Mouse (Mus musculus): Measurements from ENCODE around the gene Nbea.
A peak's percentile ranks its signal among the peaks of the same experiment; 100 is the strongest.
"Not testable (repeated sequence)": the region's sequence is repeated elsewhere in the genome, so short reads cannot be mapped to it uniquely, and the experiment has no call there.

Gene Nbea

DNA sequence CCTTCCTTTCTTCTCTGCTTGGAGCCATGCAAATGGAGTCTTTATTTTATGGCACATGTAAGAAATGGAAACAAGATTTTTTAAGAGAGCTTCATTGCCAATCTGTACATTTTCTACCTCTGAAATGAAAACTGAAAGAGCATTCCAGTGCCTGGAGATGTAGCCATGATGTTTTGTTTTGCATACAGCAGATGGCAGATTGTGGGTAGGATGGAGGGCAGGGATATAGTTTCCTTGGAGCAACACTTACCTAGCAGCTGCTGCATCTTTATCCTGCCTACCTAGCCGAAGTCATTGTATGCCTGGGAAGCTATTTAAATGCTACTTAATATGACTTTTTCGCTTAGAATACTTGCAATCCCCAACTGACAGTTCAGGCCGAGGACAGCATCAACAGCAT is 518.8 kb downstream of the Nbea start:
- no peak for DNase-seq (ENCODE audit: low spot score in 2 of 2)

GRCm38 (mm10) chr3:55661678-55662445 is 521.6 kb downstream of the Nbea start:
- DNase-seq (ENCODE audit: low spot score in 2 of 2): no peak

DNA sequence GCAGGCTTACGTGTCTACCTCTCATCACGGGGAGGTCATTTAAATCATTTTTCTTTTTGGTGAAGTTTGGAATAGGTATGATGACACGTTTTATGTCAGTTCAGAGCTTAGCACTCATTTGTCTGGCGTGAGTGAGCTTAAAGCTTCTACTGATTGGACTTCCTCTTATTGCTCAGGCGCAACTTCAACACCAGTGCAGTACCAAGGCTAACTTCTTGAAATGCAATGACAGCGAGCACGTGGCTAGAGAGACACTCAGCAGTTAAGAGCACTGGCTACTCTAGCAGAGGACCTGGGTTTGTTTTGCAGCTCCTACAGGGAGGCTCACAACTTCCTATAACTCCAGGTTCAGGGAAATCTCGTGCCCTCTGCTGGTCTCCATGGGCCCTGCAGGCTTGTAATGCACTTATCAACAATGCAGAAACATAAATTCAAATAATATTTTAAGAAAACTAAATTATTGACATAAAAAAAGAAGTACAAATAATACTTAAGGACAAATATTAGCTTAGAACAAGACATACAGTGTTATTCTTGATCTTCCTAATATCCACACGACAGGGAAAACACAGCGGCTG is 523.2 kb downstream of the Nbea start:
- no peak for DNase-seq (ENCODE audit: low spot score in 2 of 2)

- no peak for DNase-seq (ENCODE audit: low spot score in 2 of 2)
Measured at GRCm38 (mm10) chr3:55659558-55660215, 523.8 kb downstream of the Nbea start.

DNA sequence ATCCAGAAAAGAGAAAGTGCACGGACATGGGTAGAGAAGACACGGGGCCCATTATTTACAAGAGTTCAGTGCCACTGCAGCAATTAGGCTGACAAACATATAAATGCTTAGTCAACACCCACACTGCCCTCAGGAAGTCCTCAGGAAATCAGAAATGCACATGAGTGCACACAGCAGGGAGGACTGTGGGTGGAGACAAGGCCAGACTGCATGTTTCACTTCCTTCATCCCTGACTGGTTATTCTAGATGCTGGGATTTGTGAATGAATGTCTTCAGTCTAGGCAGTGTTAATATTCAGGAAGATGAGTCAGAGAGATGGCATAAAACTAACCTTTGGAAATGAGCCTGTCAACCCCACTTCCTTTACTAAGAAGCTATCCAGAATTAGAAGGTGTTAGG is 531.2 kb downstream of the Nbea start:
- peak; percentile 42 to 59 for DNase-seq (ENCODE audit: low spot score in 2 of 2)

GRCm38 (mm10) chr3:55651877-55652276 is 531.6 kb downstream of the Nbea start:
- DNase-seq (ENCODE audit: low spot score in 2 of 2): no peak

DNA sequence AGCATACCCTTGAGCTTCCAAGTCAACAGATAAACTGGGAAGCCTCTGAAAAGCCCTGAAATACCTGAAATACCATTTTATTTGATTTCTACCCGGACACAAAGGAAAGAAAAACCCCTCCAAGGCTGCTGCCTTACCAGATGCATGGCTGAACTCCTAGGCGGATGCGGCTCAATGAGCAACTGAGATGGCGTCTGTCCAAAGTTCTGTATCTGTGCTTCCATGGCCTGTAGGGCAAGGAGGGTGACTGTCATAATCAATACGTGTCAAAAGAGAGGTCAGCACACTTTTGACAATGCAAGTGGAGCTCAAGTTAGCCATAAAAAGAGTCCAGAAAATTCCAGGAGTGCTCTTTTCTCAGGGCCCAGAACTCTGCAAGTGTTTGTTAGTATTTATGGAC is 534.0 kb downstream of the Nbea start:
- DNase-seq (ENCODE audit: low spot score in 2 of 2): no peak

GRCm38 (mm10) chr3:55648299-55648698 is 535.2 kb downstream of the Nbea start:
- no peak for DNase-seq (ENCODE audit: low spot score in 2 of 2)

DNA sequence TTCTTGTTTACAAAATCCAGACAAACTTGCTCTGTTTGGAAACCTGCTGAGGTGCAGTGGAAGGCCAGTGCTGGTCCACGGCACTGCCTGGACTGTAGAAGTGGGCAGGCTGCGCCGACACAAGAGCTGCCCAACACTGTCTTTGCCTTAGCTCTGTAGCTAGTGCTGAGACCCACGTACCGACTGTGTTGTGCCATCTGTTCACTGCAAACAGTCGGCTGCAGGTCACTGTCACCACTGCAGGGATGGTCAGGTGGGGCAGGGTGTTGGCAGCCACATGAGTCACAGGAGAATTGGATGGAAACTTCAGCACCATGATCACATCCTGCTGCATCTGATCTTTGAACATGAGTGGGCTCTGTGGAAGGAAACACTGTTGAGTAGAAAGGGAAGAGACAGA is 536.3 kb downstream of the Nbea start:
- DNase-seq (ENCODE audit: low spot score in 2 of 2): no peak

DNA sequence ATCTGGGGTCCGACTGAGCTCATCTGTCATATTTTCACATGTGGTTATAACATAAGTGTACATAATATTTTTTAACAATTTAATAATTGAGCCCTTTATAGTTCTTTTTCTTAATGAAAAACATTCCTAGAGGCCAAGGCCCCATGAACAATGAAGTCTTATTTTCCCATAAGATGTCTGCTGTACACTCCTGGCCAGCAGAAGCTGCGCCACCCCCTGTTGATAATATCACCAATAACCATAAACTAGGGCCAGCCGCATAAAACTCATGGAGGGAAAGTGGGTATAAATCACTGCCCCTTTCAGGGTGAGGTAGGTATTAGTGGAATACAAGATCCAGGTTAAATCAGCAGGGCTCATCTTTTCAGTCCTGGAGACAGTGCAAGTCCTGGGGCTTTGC is 537.1 kb downstream of the Nbea start:
- no peak for DNase-seq (ENCODE audit: low spot score in 2 of 2)

GRCm38 (mm10) chr3:55644035-55644618 is 539.4 kb downstream of the Nbea start:
- DNase-seq (ENCODE audit: low spot score in 2 of 2): no peak

DNA sequence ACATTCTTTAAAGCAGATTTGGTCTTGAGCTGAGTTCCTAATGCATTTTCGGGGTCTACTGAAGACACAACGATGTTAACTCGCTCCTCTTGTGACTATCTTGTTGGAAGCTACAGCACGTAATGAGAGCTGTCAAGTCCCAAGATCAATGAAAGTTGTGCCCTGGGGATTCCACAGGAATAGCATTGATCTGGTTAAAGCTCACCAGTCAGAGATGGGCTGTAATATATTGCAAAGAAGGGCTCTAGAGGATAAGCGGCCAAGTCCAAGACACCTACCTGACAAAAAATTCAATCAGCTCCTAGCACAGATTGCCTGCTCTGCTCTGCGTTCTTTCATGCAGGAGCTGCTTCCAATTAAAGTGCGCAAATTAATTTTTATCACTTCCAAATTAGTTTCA is 545.8 kb downstream of the Nbea start:
- DNase-seq (ENCODE audit: low spot score in 2 of 2): no peak

DNA sequence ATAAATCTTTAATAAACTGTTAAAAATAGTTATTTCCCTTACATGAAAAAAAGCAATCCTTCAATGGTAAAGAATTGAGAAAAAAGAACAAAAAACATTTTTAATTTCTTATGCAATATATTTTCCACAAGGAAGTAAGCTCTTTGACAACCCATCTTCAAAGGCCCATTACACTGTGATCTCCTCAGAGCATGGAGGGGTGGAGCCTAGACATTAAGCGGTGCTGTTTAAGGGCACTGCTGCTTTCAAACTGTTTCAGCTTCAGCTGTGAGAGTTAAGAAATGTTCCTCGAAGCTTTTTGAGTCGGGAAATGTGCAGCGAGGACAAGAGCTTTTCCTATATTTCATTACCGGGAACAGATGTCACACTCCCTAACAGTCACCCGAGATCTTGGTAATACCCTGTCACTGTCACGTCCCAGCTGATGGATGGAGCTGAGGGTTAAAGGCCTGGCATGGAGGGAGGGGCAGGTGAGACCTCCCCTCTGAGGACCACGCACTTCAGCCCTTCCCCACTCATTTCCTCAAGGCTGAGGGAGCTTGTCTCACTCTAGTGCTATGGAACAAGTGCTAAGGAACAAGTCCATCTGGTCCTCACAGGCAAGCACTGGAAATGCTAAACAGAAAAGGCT is 547.8 kb downstream of the Nbea start:
- no peak for DNase-seq (ENCODE audit: low spot score in 2 of 2)

GRCm38 (mm10) chr3:55627054-55627453 is 556.4 kb downstream of the Nbea start:
- DNase-seq (ENCODE audit: low spot score in 2 of 2): peak in 1 of 2 experiments; percentile 1

DNA sequence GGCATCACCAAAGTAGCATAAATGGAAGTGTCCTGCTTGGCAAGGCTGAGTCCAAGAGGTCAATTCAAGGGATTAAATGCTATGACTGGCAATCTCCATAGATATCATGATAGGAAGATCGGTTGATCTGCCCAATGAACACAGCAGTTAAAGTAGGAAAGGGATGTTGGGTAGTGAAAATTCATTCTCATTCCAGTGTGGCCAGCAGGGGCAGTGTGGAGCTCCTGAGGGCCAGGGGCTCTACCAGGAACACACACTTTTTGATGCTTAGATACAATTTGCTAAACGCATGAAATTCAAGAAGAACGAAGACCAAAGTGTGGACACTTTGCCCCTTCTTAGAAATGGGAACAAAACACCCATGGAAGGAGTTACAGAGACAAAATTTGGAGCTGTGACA is 561.5 kb downstream of the Nbea start:
- DNase-seq (ENCODE audit: low spot score in 2 of 2): not testable (repeated sequence)

DNA sequence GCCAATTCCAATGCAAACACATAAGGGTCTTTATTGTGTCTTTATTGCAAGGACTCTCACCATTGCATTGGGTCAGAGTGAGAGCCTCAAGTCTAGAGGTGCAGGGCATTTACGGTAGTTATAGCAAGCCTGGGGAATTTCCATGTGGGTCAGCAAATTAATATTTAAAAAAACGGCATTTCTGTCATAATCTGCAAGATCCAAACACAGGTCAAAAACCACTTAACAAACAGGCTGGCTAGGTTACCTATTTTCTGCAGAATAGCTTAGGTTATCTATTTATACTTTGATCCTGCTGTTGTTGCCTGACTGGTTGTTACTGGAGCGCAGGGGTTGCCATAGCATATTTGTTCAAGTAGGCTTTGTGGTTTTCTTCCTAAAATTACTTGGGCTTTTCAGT is 565.1 kb downstream of the Nbea start:
- DNase-seq (ENCODE audit: low spot score in 2 of 2): no peak

DNA sequence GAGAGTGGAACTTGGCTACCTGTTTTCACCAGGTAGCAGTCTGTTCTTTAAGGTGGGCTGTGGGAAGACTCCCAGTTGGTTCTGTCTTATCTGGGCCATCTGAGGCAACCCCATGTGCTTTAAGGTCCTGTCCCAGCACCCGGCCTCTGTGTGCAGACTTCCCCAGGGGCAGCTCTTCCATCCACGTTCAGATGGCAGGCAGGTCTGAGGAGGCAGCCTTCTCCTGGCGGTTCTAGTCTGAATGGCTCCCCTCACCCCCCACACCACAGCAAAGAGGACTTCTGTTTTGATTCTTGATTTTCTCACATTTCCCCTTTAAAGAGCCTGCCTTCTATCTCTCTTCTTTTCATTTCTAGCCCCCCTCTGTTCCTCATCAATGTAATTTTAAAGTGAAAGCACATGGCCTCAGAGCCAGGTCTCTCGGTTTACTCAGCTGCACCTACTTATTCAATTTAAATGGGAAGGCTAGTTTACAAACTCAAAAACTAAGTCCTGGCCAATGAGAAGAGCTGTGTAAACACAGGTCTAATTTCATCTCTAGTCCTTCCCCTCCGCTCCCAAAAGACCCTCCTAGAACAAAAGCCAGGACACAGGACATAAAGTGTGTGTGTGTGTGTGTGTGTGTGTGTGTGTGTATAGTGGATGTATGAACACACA is 570.9 kb downstream of the Nbea start:
- DNase-seq (ENCODE audit: low spot score in 2 of 2): no peak

GRCm38 (mm10) chr3:55612023-55612422 is 571.5 kb downstream of the Nbea start:
- no peak for DNase-seq (ENCODE audit: low spot score in 2 of 2)

DNA sequence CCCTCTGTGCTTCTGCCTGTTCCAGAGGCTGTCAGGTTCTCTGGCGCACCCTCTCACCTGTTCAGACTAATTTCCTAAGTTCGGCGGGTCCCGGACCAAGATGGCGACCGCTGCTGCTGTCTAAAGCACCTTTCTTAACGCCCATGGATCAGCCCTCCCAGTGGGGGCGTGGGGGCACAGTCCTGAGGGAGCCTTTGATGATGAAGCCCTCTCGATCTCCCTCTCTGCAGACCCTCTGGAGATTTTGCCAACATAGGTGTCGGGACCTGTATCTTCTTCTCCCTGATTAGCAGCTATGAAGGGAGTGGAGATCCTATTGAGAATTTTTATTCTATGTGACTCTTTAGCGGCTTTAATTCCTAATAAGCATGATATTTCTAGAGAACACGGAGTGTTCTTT is 573.3 kb downstream of the Nbea start:
- DNase-seq (ENCODE audit: low spot score in 2 of 2): no peak

GRCm38 (mm10) chr3:55600286-55600685 is 583.2 kb downstream of the Nbea start:
- peak; percentile 72 to 84 for DNase-seq (ENCODE audit: low spot score in 2 of 2)

GRCm38 (mm10) chr3:55599366-55600085 is 584.0 kb downstream of the Nbea start:
- no peak for DNase-seq (ENCODE audit: low spot score in 2 of 2)
